Mouse (Mus musculus) neural tube, embryonic 12.5 days (tissue): Measurements from ENCODE around the gene Hdhd5. TPM values are rescaled to one million over a fixed set of nuclear protein-coding genes. Genes with fewer than 3 reads are reported as not detected.

ENCODE experiments used
- ATAC-seq: fragments of 200-750 bp; cut with Nextera tagmentation; 2 replicates; pipeline ENCODE4 v1.8.0; 2017; ENCODE audit warnings: low read depth, mild to moderate bottlenecking, moderate TSS enrichment, moderate library complexity; ENCODE audit not compliant: low FRiP score
- H3K27ac ChIP-seq: fragments of 300-500 bp; sonication (generic); 2 replicates; pipeline ENCODE4 v1.5.1; 2016
- H3K27me3 ChIP-seq: fragments of 300-500 bp; sonication (generic); replicated peaks from 2 replicates; pipeline ENCODE4 v1.6.1; 2016; ENCODE audit warnings: mild to moderate bottlenecking
- H3K36me3 ChIP-seq: fragments of 300-500 bp; sonication (generic); 2 replicates; pipeline ENCODE4 v1.6.1; 2016; ENCODE audit warnings: mild to moderate bottlenecking
- H3K4me1 ChIP-seq: fragments of 300-500 bp; sonication (generic); 2 replicates; pipeline ENCODE4 v1.6.1; 2016
- H3K4me2 ChIP-seq: fragments of 300-500 bp; sonication (generic); replicated peaks from 2 replicates; pipeline ENCODE4 v1.6.1; 2016; ENCODE audit warnings: mild to moderate bottlenecking
- H3K4me3 ChIP-seq: fragments of 300-500 bp; sonication (generic); 2 replicates; pipeline ENCODE4 v1.5.1; 2016
- H3K9ac ChIP-seq: fragments of 300-500 bp; sonication (generic); 2 replicates; pipeline ENCODE4 v1.6.1; 2016; ENCODE audit warnings: mild to moderate bottlenecking
- H3K9me3 ChIP-seq: fragments of 300-500 bp; sonication (generic); 2 replicates; pipeline ENCODE4 v1.6.1; 2016; ENCODE audit warnings: mild to moderate bottlenecking
- WGBS: fragments of 180-500 bp; shearing (Covaris S2); methylation state at CpG from one replicate; pipeline ENCODE4 v1.1.7; 2016; 5-methylcytosine and 5-hydroxymethylcytosine counted together
- polyA plus RNA-seq: library from polyadenylated mRNA; unstranded; fragments of >200 nt; fragmentation: Nextera tagmentation; extraction: Ambion mirVana; gene quantifications from 2 replicates; pipeline ENCODE4 v1.2.1, GENCODE M21; 2016

Hdhd5 gene
- polyA plus RNA-seq, 1 experiment from 2014 or later = 23.6 TPM

DNA sequence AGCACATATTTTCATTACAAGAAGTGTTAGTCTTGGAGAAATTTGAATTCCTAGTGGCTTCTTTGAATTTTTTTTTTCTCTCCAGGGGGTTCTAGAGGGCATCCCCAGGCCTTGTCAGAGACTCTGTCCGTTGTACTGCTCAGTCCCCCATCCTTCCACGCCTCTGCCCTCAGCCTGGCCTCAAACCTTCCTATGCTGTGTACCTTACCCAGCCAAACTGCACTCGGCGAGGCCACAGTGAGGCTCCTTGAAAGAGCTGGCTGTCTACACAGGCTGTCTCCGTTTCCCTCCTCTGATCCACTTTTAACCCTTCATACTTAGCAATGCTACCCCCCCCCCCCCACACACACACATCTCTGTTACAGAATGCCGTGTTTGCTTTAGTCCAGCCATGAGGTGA, 68.9 kb downstream of the Hdhd5 start:
- peaks cover 43% of the 10 kb centered on the region for H3K27me3 ChIP-seq
- WGBS = 57% methylated on average over 6 of the region's 6 CpGs
- H3K4me3 ChIP-seq = no peak overlapping the region
- H3K27ac ChIP-seq = no peak overlapping the region
- no peaks in the 10 kb centered on the region for H3K36me3 ChIP-seq
- no peaks in the 10 kb centered on the region for H3K9me3 ChIP-seq
- peaks cover 17% of the 10 kb centered on the region for H3K4me1 ChIP-seq
- ATAC-seq = no peak
- no peak overlapping the region for H3K4me2 ChIP-seq
- no peak overlapping the region for H3K9ac ChIP-seq

- no peak overlapping the region for H3K4me2 ChIP-seq
- no peaks in the 10 kb centered on the region for H3K9me3 ChIP-seq
- H3K4me3 ChIP-seq = no peak overlapping the region
- H3K27ac ChIP-seq = no peak overlapping the region
- peaks cover 17% of the 10 kb centered on the region for H3K4me1 ChIP-seq
- H3K27me3 ChIP-seq = peaks cover 43% of the 10 kb centered on the region
- ATAC-seq = no peak
- H3K36me3 ChIP-seq = no peaks in the 10 kb centered on the region
- no peak overlapping the region for H3K9ac ChIP-seq
- 68% methylated on average over 15 of the region's 15 CpGs for WGBS
Measured at GRCm38 (mm10) chr6:120461217-120461616, 69.9 kb downstream of the Hdhd5 start.

Other genes starting within 250 kb of the Hdhd5 start
- gene D330020A13Rik, start 237.0 kb downstream of the Hdhd5 start, polyA plus RNA-seq = 0.49 TPM in 1 of 2 replicates, not detected in the other
- gene B4galnt3, start 236.8 kb downstream of the Hdhd5 start, polyA plus RNA-seq = 0.39 and 0.46 TPM in 2 replicates
- gene Kdm5a, start 167.2 kb downstream of the Hdhd5 start, polyA plus RNA-seq = 51.4 and 54.1 TPM in 2 replicates
- 19.6 and 25.1 TPM in 2 replicates for gene Ccdc77, start 166.9 kb downstream of the Hdhd5 start, polyA plus RNA-seq
- 10.4 and 12.8 TPM in 2 replicates for gene Il17ra, start 68.1 kb downstream of the Hdhd5 start, polyA plus RNA-seq
- 2.5 and 3.2 TPM in 2 replicates for gene Tmem121b, start 37.5 kb downstream of the Hdhd5 start, polyA plus RNA-seq
- gene Cecr2, start 135.1 kb upstream of the Hdhd5 start, polyA plus RNA-seq = 17.8 and 17.9 TPM in 2 replicates
- gene Slc25a18, start 242.3 kb upstream of the Hdhd5 start, polyA plus RNA-seq = 3.6 and 3.7 TPM in 2 replicates